Mouse (Mus musculus): Measurements from ENCODE around the gene Lrba. TPM values are rescaled to one million over a fixed set of nuclear protein-coding genes. Genes with fewer than 3 reads are reported as not detected.

The Lrba gene
- total RNA-seq (2017), result 27.1 and 33.8 TPM in 2 replicates

- ATAC-seq (replicated peaks; ENCODE audit: low read depth, poor library complexity, severe bottlenecking), result peak; percentile 81
Observed at GRCm38 (mm10) chr3:86224564-86225421, at the start of gene Lrba. Gene Lrba (plus strand): TSS chr3:86224680.

GRCm38 (mm10) chr3:86179714-86180113, 44.8 kb upstream of the Lrba start:
- no peak for ATAC-seq (replicated peaks; ENCODE audit: low read depth, poor library complexity, severe bottlenecking)

DNA sequence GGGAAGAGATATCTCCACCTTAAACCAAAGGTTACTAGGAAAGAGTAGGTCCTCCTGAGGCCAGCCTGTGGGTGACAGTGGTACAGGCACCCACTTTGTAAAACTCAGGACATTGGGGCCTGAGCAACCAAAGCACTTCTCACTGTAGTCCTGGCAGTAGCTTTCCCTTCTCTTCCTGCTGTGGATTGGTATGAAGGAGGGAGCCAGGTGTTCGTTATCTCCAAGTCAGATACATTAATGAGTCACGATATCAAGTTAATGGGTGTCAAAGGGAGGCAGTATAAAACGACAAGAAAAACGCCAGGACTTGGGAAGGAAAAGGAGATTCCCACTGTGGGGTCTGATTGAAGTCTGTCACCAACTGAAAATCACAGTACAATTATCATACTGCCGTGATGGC, 43.4 kb upstream of the Lrba start:
- no peak for ATAC-seq (replicated peaks; ENCODE audit: low read depth, poor library complexity, severe bottlenecking)

- ATAC-seq (replicated peaks; ENCODE audit: low read depth, poor library complexity, severe bottlenecking), result no peak
Observed at GRCm38 (mm10) chr3:86184546-86184945, 39.9 kb upstream of the Lrba start.

GRCm38 (mm10) chr3:86187736-86188389, 36.6 kb upstream of the Lrba start:
- ATAC-seq (replicated peaks; ENCODE audit: low read depth, poor library complexity, severe bottlenecking), result no peak

DNA sequence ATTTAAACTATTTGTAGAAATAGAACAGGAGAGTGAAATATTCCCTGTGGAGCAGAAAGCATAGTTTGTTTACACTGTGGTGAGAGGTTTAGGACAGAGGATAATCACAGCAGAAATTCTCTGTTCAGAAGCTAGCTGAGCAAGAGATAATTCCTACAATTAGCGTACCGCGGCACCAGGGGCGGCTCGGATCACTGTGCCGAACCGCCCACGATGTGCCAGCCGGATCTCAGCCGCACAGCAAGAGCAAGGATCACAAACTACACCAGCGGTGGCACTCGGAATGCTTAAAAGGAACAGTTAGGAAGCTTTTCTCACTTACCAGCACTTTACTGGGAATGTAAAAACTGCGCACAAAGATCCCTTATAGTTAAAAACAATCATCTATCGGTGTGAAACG, 28.5 kb upstream of the Lrba start:
- ATAC-seq (replicated peaks; ENCODE audit: low read depth, poor library complexity, severe bottlenecking), result no peak

DNA sequence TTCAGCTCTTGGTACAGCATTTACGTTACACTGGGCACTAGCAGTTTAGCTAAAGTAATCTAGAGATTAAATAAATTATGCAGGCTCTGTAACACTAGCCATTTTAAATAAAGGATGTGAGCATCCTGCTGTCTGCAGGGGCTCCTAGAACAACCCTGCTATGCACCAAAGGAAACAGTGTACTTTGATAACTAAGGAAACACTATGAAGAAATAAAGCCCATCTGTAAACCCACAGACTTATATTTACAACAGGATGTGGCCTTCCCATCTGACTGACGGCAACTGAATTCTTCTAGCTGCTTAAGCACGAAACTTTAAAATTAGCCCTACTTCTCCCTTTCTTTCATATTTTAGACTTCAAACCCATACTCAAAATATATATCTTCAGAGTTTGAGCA, 28.0 kb upstream of the Lrba start:
- ATAC-seq (replicated peaks; ENCODE audit: low read depth, poor library complexity, severe bottlenecking), result peak; percentile 96

- ATAC-seq (replicated peaks; ENCODE audit: low read depth, poor library complexity, severe bottlenecking), result peak; percentile 47; the same call in 1 of the 2 replicates
Observed at GRCm38 (mm10) chr3:86201645-86202175, 22.8 kb upstream of the Lrba start.

GRCm38 (mm10) chr3:86202449-86202848, 22.0 kb upstream of the Lrba start:
- ATAC-seq (replicated peaks; ENCODE audit: low read depth, poor library complexity, severe bottlenecking), result peak; percentile 70

GRCm38 (mm10) chr3:86204608-86205358, 19.7 kb upstream of the Lrba start:
- no peak for ATAC-seq (replicated peaks; ENCODE audit: low read depth, poor library complexity, severe bottlenecking)

- ATAC-seq (replicated peaks; ENCODE audit: low read depth, poor library complexity, severe bottlenecking), result peak; percentile 70
Observed at GRCm38 (mm10) chr3:86206556-86206955, 17.9 kb upstream of the Lrba start.

DNA sequence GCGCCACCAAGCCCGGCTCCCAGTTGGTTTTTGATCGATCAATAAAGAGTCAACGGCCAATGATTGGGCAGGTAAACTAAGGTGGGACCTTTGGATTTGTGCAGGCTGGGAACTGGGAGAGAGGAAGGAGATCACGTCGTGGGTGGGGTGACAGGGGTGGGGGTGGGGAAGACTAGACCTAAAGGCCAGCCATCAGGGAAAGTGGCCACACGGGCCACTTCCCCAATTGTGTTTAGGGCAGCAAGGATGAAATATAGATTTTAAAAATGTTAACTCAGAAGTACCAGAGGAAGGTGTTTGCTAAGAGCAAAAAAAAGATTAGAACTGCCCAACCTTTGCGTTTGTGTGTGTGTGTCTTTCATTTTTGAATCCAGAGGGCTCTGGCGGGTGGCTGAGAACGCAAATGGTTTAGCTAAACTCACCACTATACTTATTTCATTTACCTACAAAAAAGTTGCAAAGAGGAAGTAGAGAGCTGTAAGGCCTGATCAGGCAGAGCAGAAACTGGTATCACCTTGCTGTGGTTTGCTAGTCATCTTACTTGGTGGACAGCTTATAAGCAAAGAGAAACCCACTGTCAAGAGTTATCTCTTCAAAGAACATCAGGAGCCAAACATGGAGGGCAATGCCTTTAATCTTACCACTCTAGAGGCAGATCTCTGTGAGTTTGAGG, 14.1 kb upstream of the Lrba start:
- ATAC-seq (replicated peaks; ENCODE audit: low read depth, poor library complexity, severe bottlenecking), result peak; percentile 75

GRCm38 (mm10) chr3:86210959-86211358, 13.5 kb upstream of the Lrba start:
- no peak for ATAC-seq (replicated peaks; ENCODE audit: low read depth, poor library complexity, severe bottlenecking)

DNA sequence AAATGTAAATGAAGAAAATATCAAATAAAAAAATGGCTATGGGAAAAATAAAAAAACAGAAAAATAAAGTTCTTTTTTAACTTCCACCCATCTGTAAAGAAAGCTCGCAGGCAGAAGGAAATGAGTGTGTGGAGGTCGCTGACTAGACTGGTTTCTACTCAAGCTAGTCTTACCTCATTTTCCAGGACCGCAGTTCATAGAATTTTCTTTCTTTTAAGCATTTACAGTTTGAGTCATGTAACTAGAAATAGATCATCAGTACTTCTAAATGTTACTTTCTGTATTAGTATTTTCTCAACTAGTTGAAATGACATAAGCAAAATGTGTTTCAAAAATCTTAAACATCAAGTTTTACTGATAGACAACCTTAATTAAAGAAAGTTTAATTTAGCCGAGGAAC, 10.2 kb upstream of the Lrba start:
- no peak for ATAC-seq (replicated peaks; ENCODE audit: low read depth, poor library complexity, severe bottlenecking)

- ATAC-seq (replicated peaks; ENCODE audit: low read depth, poor library complexity, severe bottlenecking), result peak; percentile 79
Observed at GRCm38 (mm10) chr3:86223634-86224313, 706 bp upstream of the Lrba start.

DNA sequence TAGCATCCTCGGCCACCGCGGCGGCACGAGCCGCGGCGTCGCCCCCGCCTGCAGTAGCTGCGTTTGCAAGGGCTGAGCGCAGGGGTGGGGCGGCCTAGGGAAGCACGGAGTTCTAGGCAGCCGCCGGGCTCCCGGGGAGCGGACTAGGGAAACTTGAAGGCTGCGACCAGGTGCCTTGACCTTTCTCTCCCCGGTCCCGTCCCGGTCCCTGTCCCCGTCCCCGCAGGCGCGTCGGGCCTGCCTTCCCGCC, 241 bp upstream of the Lrba start:
- ATAC-seq (replicated peaks; ENCODE audit: low read depth, poor library complexity, severe bottlenecking), result no peak

- no peak for ATAC-seq (replicated peaks; ENCODE audit: low read depth, poor library complexity, severe bottlenecking)
Observed at GRCm38 (mm10) chr3:86231532-86232086, 7.1 kb downstream of the Lrba start.

- no peak for ATAC-seq (replicated peaks; ENCODE audit: low read depth, poor library complexity, severe bottlenecking)
Observed at GRCm38 (mm10) chr3:86247193-86247592, 22.7 kb downstream of the Lrba start.

DNA sequence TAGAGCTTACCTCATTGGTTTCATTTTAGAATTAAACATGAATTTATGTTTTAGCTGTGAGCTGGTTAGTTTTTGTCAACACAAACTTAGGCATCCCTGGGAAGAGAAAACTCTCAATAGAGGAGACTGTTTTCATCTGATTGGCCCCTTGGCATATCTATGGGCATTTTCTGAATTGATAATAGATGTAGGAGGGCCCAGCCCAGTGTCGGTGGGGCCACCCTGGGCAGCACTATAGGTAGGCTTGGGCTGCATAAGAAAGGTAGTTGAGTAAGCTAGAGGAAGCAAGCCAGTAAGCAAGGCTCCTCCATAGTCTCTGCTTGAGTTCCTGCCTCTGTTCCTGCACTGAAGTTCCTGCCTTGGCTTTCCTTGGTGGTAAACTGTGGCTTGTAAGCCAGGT, 26.7 kb downstream of the Lrba start:
- ATAC-seq (replicated peaks; ENCODE audit: low read depth, poor library complexity, severe bottlenecking), result no peak
